Mouse (Mus musculus) hematopoietic multipotent progenitor cell, adult 10-12 weeks (in vitro differentiated cells): ENCODE results near the gene Olfr1411. TPM values are rescaled to one million over a fixed set of nuclear protein-coding genes. Genes with fewer than 3 reads are reported as not detected.

Source experiments
- polyA plus RNA-seq: library from polyadenylated mRNA; stranded (reverse); fragments of >175 nt; gene quantifications from 2 replicates; pipeline ENCODE4 v1.2.3, GENCODE M21; 2012; ENCODE audit warnings: low replicate concordance

Gene Olfr1411
- not detected in 2 replicates for polyA plus RNA-seq

GRCm38 (mm10) chr1:92594111-92594510 is at the start of gene Olfr1411:
Olfr1411 (plus strand) TSS chr1:92594411.

GRCm38 (mm10) chr1:92571022-92571421 is 23.2 kb upstream of the Olfr1411 start, which contains the start of gene Olfr1413:
Olfr1413 (plus strand) TSS chr1:92571322.

GRCm38 (mm10) chr1:92585479-92585878 is 8.7 kb upstream of the Olfr1411 start, which contains the start of gene Olfr1412:
Olfr1412 (plus strand) TSS chr1:92585779.

GRCm38 (mm10) chr1:92605482-92605881 is 11.3 kb downstream of the Olfr1411 start, which contains the start of gene Olfr1410:
Olfr1410 (plus strand) TSS chr1:92605782.

GRCm38 (mm10) chr1:92617488-92617887 is 23.3 kb downstream of the Olfr1411 start, which contains the start of gene Olfr12:
Olfr12 (plus strand) TSS chr1:92617788.

GRCm38 (mm10) chr1:92641514-92642272 is 47.5 kb downstream of the Olfr1411 start, which contains the start of gene Cops9:
Cops9 (minus strand) TSS chr1:92641985.

Other genes starting within 250 kb of the Olfr1411 start
- gene Ndufa10, start 120.6 kb upstream of the Olfr1411 start, polyA plus RNA-seq, result 12.2 and 23.3 TPM in 2 replicates
- not detected in 2 replicates for gene Olfr1416, start 109.3 kb upstream of the Olfr1411 start, polyA plus RNA-seq
- gene Olfr1415, start 98.3 kb upstream of the Olfr1411 start, polyA plus RNA-seq, result not detected in 2 replicates
- gene Olfr1414, start 75.8 kb upstream of the Olfr1411 start, polyA plus RNA-seq, result not detected in 2 replicates
- gene Olfr1413, start 23.1 kb upstream of the Olfr1411 start, polyA plus RNA-seq, result not detected in 2 replicates
- 0.03 TPM in 1 of 2 replicates, not detected in the other for gene Olfr1412, start 8.6 kb upstream of the Olfr1411 start, polyA plus RNA-seq
- gene Olfr1410, start 11.4 kb downstream of the Olfr1411 start, polyA plus RNA-seq, result not detected in 2 replicates
- not detected in 2 replicates for gene Olfr12, start 23.4 kb downstream of the Olfr1411 start, polyA plus RNA-seq
- 27.8 and 86.4 TPM in 2 replicates for gene Cops9, start 47.6 kb downstream of the Olfr1411 start, polyA plus RNA-seq
- gene Otos, start 54.4 kb downstream of the Olfr1411 start, polyA plus RNA-seq, result 0.24 and 0.25 TPM in 2 replicates
- gene Gpc1, start 237.2 kb downstream of the Olfr1411 start, polyA plus RNA-seq, result 11.9 and 27.8 TPM in 2 replicates